Mouse (Mus musculus) midbrain, embryonic 11.5 days (tissue): ENCODE data around the gene Surf2. TPM values are rescaled to one million over a fixed set of nuclear protein-coding genes. Genes with fewer than 3 reads are reported as not detected.

Source experiments
- ATAC-seq: fragments of 200-750 bp; cut with Nextera tagmentation; 2 replicates; pipeline ENCODE4 v1.8.0; 2017; ENCODE audit warnings: moderate TSS enrichment, moderate library complexity; ENCODE audit not compliant: low FRiP score
- DNase-seq: peaks from one replicate; pipeline ENCODE4 v3.0.0; 2015; ENCODE audit warnings: low spot score; ENCODE audit errors: missing footprints
- H3K27ac ChIP-seq: fragments of 300-500 bp; sonication (generic); 2 replicates; pipeline ENCODE4 v1.5.1; 2014; ENCODE audit warnings: low read depth, low read length
- H3K27me3 ChIP-seq: fragments of 300-500 bp; sonication (generic); 2 replicates; pipeline ENCODE4 v1.6.1; 2014; ENCODE audit warnings: mild to moderate bottlenecking, low read length, moderate library complexity, mixed read lengths; ENCODE audit not compliant: control insufficient read depth, insufficient read depth
- H3K36me3 ChIP-seq: fragments of 300-500 bp; sonication (generic); 2 replicates; pipeline ENCODE4 v1.6.1; 2014; ENCODE audit warnings: mild to moderate bottlenecking, low read length, moderate library complexity, mixed read lengths; ENCODE audit not compliant: control insufficient read depth, insufficient read depth
- H3K4me1 ChIP-seq: fragments of 300-500 bp; sonication (generic); 2 replicates; pipeline ENCODE4 v1.6.1; 2014; ENCODE audit warnings: low read length; ENCODE audit not compliant: control insufficient read depth, insufficient read depth
- H3K4me2 ChIP-seq: fragments of 300-500 bp; sonication (generic); 2 replicates; pipeline ENCODE4 v1.6.1; 2014; ENCODE audit warnings: mild to moderate bottlenecking, moderate library complexity
- H3K4me3 ChIP-seq: fragments of 300-500 bp; sonication (generic); 2 replicates; pipeline ENCODE4 v1.5.1; 2014; ENCODE audit warnings: low read depth, low read length
- H3K9ac ChIP-seq: fragments of 300-500 bp; sonication (generic); 2 replicates; pipeline ENCODE4 v1.6.1; 2014; ENCODE audit warnings: low read length
- H3K9me3 ChIP-seq: fragments of 300-500 bp; sonication (generic); 2 replicates; pipeline ENCODE4 v1.6.1; 2016; ENCODE audit warnings: low read length; ENCODE audit not compliant: control insufficient read depth
- WGBS: fragments of 180-500 bp; shearing (Covaris S2); extraction: QIAGEN DNeasy Blood & Tissue Kit; methylation state at CpG from one replicate; pipeline ENCODE4 v1.1.7; 2014; 5-methylcytosine and 5-hydroxymethylcytosine counted together
- polyA plus RNA-seq: library from polyadenylated mRNA; unstranded; fragments of >200 nt; fragmentation: Nextera tagmentation; extraction: Ambion mirVana; gene quantifications from 2 replicates; pipeline ENCODE4 v1.2.1, GENCODE M21; 2014

Surf2 gene
- polyA plus RNA-seq, 1 experiment from 2014 or later = 46.5 TPM

DNA sequence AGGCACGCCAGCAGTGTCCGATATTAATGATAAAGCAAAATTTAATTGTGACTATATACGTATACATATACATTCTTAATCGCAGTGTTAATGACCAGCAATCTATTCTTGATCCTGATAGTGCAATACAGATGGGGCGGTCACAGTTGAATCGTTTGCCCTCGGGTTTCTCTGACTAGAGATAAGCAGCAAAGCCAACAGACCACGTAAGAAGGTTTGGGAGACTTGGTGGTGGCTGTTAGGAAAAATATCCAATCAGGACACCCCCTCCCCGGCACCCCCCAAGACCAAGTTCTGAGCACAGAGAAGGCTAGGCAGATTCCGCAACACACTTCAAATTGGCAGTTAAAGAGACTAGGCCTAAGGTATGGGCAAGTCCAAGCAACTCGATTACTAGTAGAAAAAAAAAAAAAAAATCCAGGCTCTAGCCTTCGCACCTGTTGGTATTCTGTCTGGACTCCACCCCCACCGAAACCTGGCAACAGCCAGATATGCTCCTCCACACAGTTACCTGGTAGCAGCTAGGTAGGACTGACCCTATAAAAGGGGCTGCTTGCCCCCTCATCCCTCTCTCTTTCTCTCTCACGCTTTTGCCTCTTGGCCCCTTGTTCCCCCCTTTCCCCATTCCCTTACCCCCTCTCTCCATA lies 48.7 kb downstream of the Surf2 start:
- H3K9me3 ChIP-seq = no peaks in the 10 kb centered on the region
- peak; percentile 23; the same call in 1 of the 2 replicates for ATAC-seq
- H3K27ac ChIP-seq = peak overlapping the region; percentile 93
- WGBS = 14% methylated on average over 14 of the region's 14 CpGs
- DNase-seq = no peak
- H3K4me1 ChIP-seq = peaks cover 6% of the 10 kb centered on the region
- peaks cover 4% of the 10 kb centered on the region; the same call in 1 of the 2 replicates for H3K36me3 ChIP-seq
- peak overlapping the region; percentile 57 for H3K4me3 ChIP-seq
- H3K27me3 ChIP-seq = no peaks in the 10 kb centered on the region
- H3K9ac ChIP-seq = peak overlapping the region; percentile 68
- peak overlapping the region; percentile 71 for H3K4me2 ChIP-seq

DNA sequence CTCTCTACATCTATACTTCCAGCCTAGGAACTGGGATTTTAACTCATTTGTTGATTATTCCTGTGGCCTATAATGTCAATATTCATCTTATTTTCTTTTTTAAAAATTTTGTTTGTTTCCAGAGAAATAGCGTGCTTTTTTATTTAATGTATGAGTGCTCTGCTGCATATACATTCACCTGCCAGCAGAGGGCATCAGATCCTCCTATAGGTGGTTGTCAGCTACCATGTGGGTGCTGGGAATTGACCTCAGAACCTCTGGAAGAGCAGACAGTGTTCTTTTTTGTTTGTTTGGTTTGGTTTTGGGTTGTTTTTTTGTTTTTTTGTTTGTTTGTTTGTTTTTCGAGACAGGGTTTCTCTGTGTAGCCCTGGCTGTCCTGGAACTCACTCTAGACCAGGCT lies 51.1 kb downstream of the Surf2 start:
- Histone ChIP-seq H3K4me2 (no peak overlapping the region), H3K4me3 (no peak overlapping the region), H3K9me3 (no peaks in the 10 kb centered on the region), H3K27ac (no peak overlapping the region), H3K4me1 (peaks cover 6% of the 10 kb centered on the region), H3K9ac (no peak overlapping the region), H3K36me3 (0 out of 2 replicates have a peak, but pooled peaks cover under 1% of the 10 kb centered on the region), H3K27me3 (no peaks in the 10 kb centered on the region)
- ATAC-seq (no peak), DNase-seq (no peak)
- 77% methylated on average over 2 of the region's 2 CpGs for WGBS

Other genes starting within 250 kb of the Surf2 start
- not detected in 2 replicates for gene Lcn4, start 245.1 kb upstream of the Surf2 start, polyA plus RNA-seq
- gene Abo, start 51.4 kb upstream of the Surf2 start, polyA plus RNA-seq = not detected in 2 replicates
- gene Surf6, start 13.5 kb upstream of the Surf2 start, polyA plus RNA-seq = 11.6 and 15.2 TPM in 2 replicates
- 96.5 and 99.5 TPM in 2 replicates for gene Med22, start 5.7 kb upstream of the Surf2 start, polyA plus RNA-seq
- 631 and 654 TPM in 2 replicates for gene Rpl7a, start 5.6 kb upstream of the Surf2 start, polyA plus RNA-seq
- 49.0 and 54.0 TPM in 2 replicates for gene Surf1, start 163 bp downstream of the Surf2 start, polyA plus RNA-seq
- 137 and 139 TPM in 2 replicates for gene Surf4, start 17.6 kb downstream of the Surf2 start, polyA plus RNA-seq
- gene Stkld1, start 17.7 kb downstream of the Surf2 start, polyA plus RNA-seq = 0.07 TPM in 1 of 2 replicates, not detected in the other
- gene Rexo4, start 48.0 kb downstream of the Surf2 start, polyA plus RNA-seq = 50.4 and 51.4 TPM in 2 replicates
- not detected in 2 replicates for gene Adamts13, start 57.0 kb downstream of the Surf2 start, polyA plus RNA-seq
- gene Cacfd1, start 93.6 kb downstream of the Surf2 start, polyA plus RNA-seq = 87.6 and 93.8 TPM in 2 replicates
- gene Slc2a6, start 111.6 kb downstream of the Surf2 start, polyA plus RNA-seq = 1.2 and 1.6 TPM in 2 replicates
- not detected in 2 replicates for gene Mymk, start 155.8 kb downstream of the Surf2 start, polyA plus RNA-seq
- gene Adamtsl2, start 163.0 kb downstream of the Surf2 start, polyA plus RNA-seq = 3.9 and 5.9 TPM in 2 replicates
- 0.10 and 0.15 TPM in 2 replicates for gene Fam163b, start 226.1 kb downstream of the Surf2 start, polyA plus RNA-seq
- 0.48 TPM in 1 of 2 replicates, not detected in the other for gene Dbh, start 248.9 kb downstream of the Surf2 start, polyA plus RNA-seq